Mouse (Mus musculus): ENCODE results near the gene Pttg1ip. TPM values are rescaled to one million over a fixed set of nuclear protein-coding genes. Genes with fewer than 3 reads are reported as not detected.
A peak's percentile ranks its signal among the peaks of the same experiment; 100 is the strongest.

Pttg1ip gene
- total and polyA plus RNA-seq, 3 experiments: 106 to 140 (median 111) TPM

GRCm38 (mm10) chr10:77540576-77541102 lies 40.9 kb upstream of the Pttg1ip start:
- H3K4me3 ChIP-seq (ENCODE audit: low read depth, low read length): no peak overlapping the region
- peaks cover 44% of the 10 kb centered on the region for H3K4me1 ChIP-seq (ENCODE audit: insufficient read depth, low read depth, low read length)
- no peaks in the 10 kb centered on the region for H3K9me3 ChIP-seq (replicated peaks)
- peaks cover 95% of the 10 kb centered on the region for H3K36me3 ChIP-seq (replicated peaks)
- ATAC-seq (ENCODE audit: extremely low read depth, insufficient number of reproducible peaks, low FRiP score, poor library complexity, severe bottlenecking): peak; percentile 22; the same call in 1 of the 2 replicates
- TF ChIP-seq GATA1 (IDR thresholded peaks at IDR 0.05; ENCODE audit: borderline replicate concordance, low read length) (no peak), GATA2 (IDR thresholded peaks at IDR 0.05; ENCODE audit: borderline replicate concordance, low read depth, low read length) (no peak), CTCF (IDR thresholded peaks at IDR 0.05; ENCODE audit: low read depth, low read length) (no peak), POLR2AphosphoS5 (IDR thresholded peaks at IDR 0.05; ENCODE audit: insufficient replicate concordance, low read depth, low read length) (no peak), TAL1 (conservative IDR thresholded peaks at IDR 0.05; ENCODE audit: low read depth, low read length) (no peak)
- no peak for DNase-seq (ENCODE audit: low spot score)
- no peaks in the 10 kb centered on the region for H3K27me3 ChIP-seq (ENCODE audit: insufficient read depth, low read length)

GRCm38 (mm10) chr10:77541864-77542666 lies 39.5 kb upstream of the Pttg1ip start:
- H3K4me1 ChIP-seq (ENCODE audit: insufficient read depth, low read depth, low read length): peaks cover 34% of the 10 kb centered on the region
- TF ChIP-seq POLR2AphosphoS5 (IDR thresholded peaks at IDR 0.05; ENCODE audit: insufficient replicate concordance, low read depth, low read length) (no peak), TAL1 (conservative IDR thresholded peaks at IDR 0.05; ENCODE audit: low read depth, low read length) (no peak), GATA1 (IDR thresholded peaks at IDR 0.05; ENCODE audit: borderline replicate concordance, low read length) (no peak), GATA2 (IDR thresholded peaks at IDR 0.05; ENCODE audit: borderline replicate concordance, low read depth, low read length) (no peak), CTCF (IDR thresholded peaks at IDR 0.05; ENCODE audit: low read depth, low read length) (no peak)
- DNase-seq (ENCODE audit: low spot score): no peak
- H3K9me3 ChIP-seq (replicated peaks): no peaks in the 10 kb centered on the region
- no peak for ATAC-seq (ENCODE audit: extremely low read depth, insufficient number of reproducible peaks, low FRiP score, poor library complexity, severe bottlenecking)
- no peaks in the 10 kb centered on the region for H3K27me3 ChIP-seq (ENCODE audit: insufficient read depth, low read length)
- H3K4me3 ChIP-seq (ENCODE audit: low read depth, low read length): no peak overlapping the region
- peaks cover 96% of the 10 kb centered on the region for H3K36me3 ChIP-seq (replicated peaks)

GRCm38 (mm10) chr10:77543226-77543625 lies 38.3 kb upstream of the Pttg1ip start:
- ATAC-seq (ENCODE audit: extremely low read depth, insufficient number of reproducible peaks, low FRiP score, poor library complexity, severe bottlenecking) (no peak; the same call in 1 of the 2 replicates), DNase-seq (ENCODE audit: low spot score) (no peak)
- Histone ChIP-seq H3K36me3 (replicated peaks) (peaks cover 95% of the 10 kb centered on the region), H3K4me1 (ENCODE audit: insufficient read depth, low read depth, low read length) (peaks cover 23% of the 10 kb centered on the region), H3K9me3 (replicated peaks) (no peaks in the 10 kb centered on the region), H3K4me3 (ENCODE audit: low read depth, low read length) (no peak overlapping the region), H3K27me3 (ENCODE audit: insufficient read depth, low read length) (no peaks in the 10 kb centered on the region)
- TF ChIP-seq GATA2 (IDR thresholded peaks at IDR 0.05; ENCODE audit: borderline replicate concordance, low read depth, low read length) (no peak), CTCF (IDR thresholded peaks at IDR 0.05; ENCODE audit: low read depth, low read length) (peak; percentile 67)

- no peaks in the 10 kb centered on the region for H3K9me3 ChIP-seq (replicated peaks)
- ATAC-seq (ENCODE audit: extremely low read depth, insufficient number of reproducible peaks, low FRiP score, poor library complexity, severe bottlenecking) (no peak), DNase-seq (ENCODE audit: low spot score) (no peak)
- no peaks in the 10 kb centered on the region; the same call in 1 of the 2 replicates for H3K27me3 ChIP-seq (ENCODE audit: insufficient read depth, low read length)
- peaks cover 29% of the 10 kb centered on the region for H3K4me1 ChIP-seq (ENCODE audit: insufficient read depth, low read depth, low read length)
- TF ChIP-seq CTCF (IDR thresholded peaks at IDR 0.05; ENCODE audit: low read depth, low read length) (no peak), TAL1 (conservative IDR thresholded peaks at IDR 0.05; ENCODE audit: low read depth, low read length) (no peak), POLR2AphosphoS5 (IDR thresholded peaks at IDR 0.05; ENCODE audit: insufficient replicate concordance, low read depth, low read length) (no peak), GATA1 (IDR thresholded peaks at IDR 0.05; ENCODE audit: borderline replicate concordance, low read length) (no peak), GATA2 (IDR thresholded peaks at IDR 0.05; ENCODE audit: borderline replicate concordance, low read depth, low read length) (no peak)
- no peak overlapping the region for H3K4me3 ChIP-seq (ENCODE audit: low read depth, low read length)
- H3K36me3 ChIP-seq (replicated peaks): peaks cover 97% of the 10 kb centered on the region
Observed at GRCm38 (mm10) chr10:77544916-77545315, 36.6 kb upstream of the Pttg1ip start.

GRCm38 (mm10) chr10:77548576-77548975 lies 32.9 kb upstream of the Pttg1ip start:
- ATAC-seq (ENCODE audit: extremely low read depth, insufficient number of reproducible peaks, low FRiP score, poor library complexity, severe bottlenecking) (no peak), DNase-seq (ENCODE audit: low spot score) (no peak)
- H3K27me3 ChIP-seq (ENCODE audit: insufficient read depth, low read length): no peaks in the 10 kb centered on the region; the same call in 1 of the 2 replicates
- peaks cover 43% of the 10 kb centered on the region for H3K4me1 ChIP-seq (ENCODE audit: insufficient read depth, low read depth, low read length)
- no peaks in the 10 kb centered on the region for H3K9me3 ChIP-seq (replicated peaks)
- no peak for TF ChIP-seq TAL1 (conservative IDR thresholded peaks at IDR 0.05; ENCODE audit: low read depth, low read length)
- no peak for TF ChIP-seq CTCF (IDR thresholded peaks at IDR 0.05; ENCODE audit: low read depth, low read length)
- TF ChIP-seq POLR2AphosphoS5 (IDR thresholded peaks at IDR 0.05; ENCODE audit: insufficient replicate concordance, low read depth, low read length): no peak
- TF ChIP-seq GATA2 (IDR thresholded peaks at IDR 0.05; ENCODE audit: borderline replicate concordance, low read depth, low read length): no peak
- TF ChIP-seq GATA1 (IDR thresholded peaks at IDR 0.05; ENCODE audit: borderline replicate concordance, low read length): no peak
- no peak overlapping the region for H3K4me3 ChIP-seq (ENCODE audit: low read depth, low read length)
- H3K36me3 ChIP-seq (replicated peaks): peaks cover 96% of the 10 kb centered on the region

GRCm38 (mm10) chr10:77550874-77551273 lies 30.6 kb upstream of the Pttg1ip start:
- ATAC-seq (ENCODE audit: extremely low read depth, insufficient number of reproducible peaks, low FRiP score, poor library complexity, severe bottlenecking): no peak
- TF ChIP-seq GATA2 (IDR thresholded peaks at IDR 0.05; ENCODE audit: borderline replicate concordance, low read depth, low read length): no peak
- peaks cover 89% of the 10 kb centered on the region for H3K36me3 ChIP-seq (replicated peaks)

More at GRCm38 (mm10) chr10:77550874-77551273, 30.6 kb upstream of the Pttg1ip start:
- H3K4me3 ChIP-seq (ENCODE audit: low read depth, low read length): no peak overlapping the region
- no peak for DNase-seq (ENCODE audit: low spot score)
- no peaks in the 10 kb centered on the region; the same call in 1 of the 2 replicates for H3K27me3 ChIP-seq (ENCODE audit: insufficient read depth, low read length)
- no peaks in the 10 kb centered on the region for H3K9me3 ChIP-seq (replicated peaks)
- H3K4me1 ChIP-seq (ENCODE audit: insufficient read depth, low read depth, low read length): peaks cover 61% of the 10 kb centered on the region
